Comparison of ENCODE assay signal across 14 mouse cellular contexts in genomic region chr12:101889351-101889750, GRCm38 (mm10). TPM values are rescaled to one million over a fixed set of nuclear protein-coding genes. Genes with fewer than 3 reads are reported as not detected.
DNase-seq lines count a peak whose midpoint lies in the region; ATAC-seq and TF ChIP-seq lines count a peak whose summit lies in the region.
"Had no signal": no experiment of that assay in that cellular context is flagged by ENCODE, and none has a peak within 500 bp of the region (broad histone marks: within the 10 kb centered on the region; RNA-seq: fewer than 3 reads in every experiment).

No protein-coding gene starts in this region.

- no peak for ATAC-seq in kidney, embryonic 15.5 days (replicated peaks; ENCODE audit: low FRiP score)
- peak; percentile 47; the same call in 1 of the 2 replicates for ATAC-seq in intestine, embryonic 14.5 days (replicated peaks; ENCODE audit: low FRiP score, low TSS enrichment, low read depth)
- ATAC-seq in intestine, embryonic 15.5 days, result peak; percentile 89
- no peak for ATAC-seq in hindbrain, embryonic 13.5 days (ENCODE audit: low FRiP score)
- ATAC-seq: hindbrain, embryonic 16.5 days; midbrain, embryonic 16.5 days had no signal

- H3K4me2 ChIP-seq in kidney, embryonic 15.5 days, result no peak overlapping the region
- H3K4me2 ChIP-seq in intestine, embryonic 14.5 days (ENCODE audit: low read length), result no peak overlapping the region
- no peak overlapping the region for H3K4me2 ChIP-seq in intestine, embryonic 15.5 days (replicated peaks)
- H3K4me2 ChIP-seq in hindbrain, embryonic 13.5 days, result no peak overlapping the region

- 91% methylated on average over 3 of the region's 3 CpGs for WGBS in kidney, embryonic 15.5 days
- 94% methylated on average over 3 of the region's 3 CpGs for WGBS in intestine, embryonic 14.5 days
- WGBS in intestine, embryonic 15.5 days, result 89% methylated on average over 3 of the region's 3 CpGs
- 37% methylated on average over 3 of the region's 3 CpGs for WGBS in small intestine, adult 2 months
- 97% methylated on average over 3 of the region's 3 CpGs for WGBS in hindbrain, embryonic 13.5 days

- H3K36me3 ChIP-seq in kidney, embryonic 15.5 days, result peaks cover 82% of the 10 kb centered on the region
- peaks cover 79% of the 10 kb centered on the region for H3K36me3 ChIP-seq in intestine, embryonic 14.5 days (ENCODE audit: control insufficient read depth, insufficient read depth, low read length)
- peaks cover 27% of the 10 kb centered on the region for H3K36me3 ChIP-seq in intestine, embryonic 15.5 days
- peaks cover 56% of the 10 kb centered on the region for H3K36me3 ChIP-seq in small intestine, adult 2 months (ENCODE audit: control insufficient read depth, insufficient read depth, low read length)
- peaks cover 68% of the 10 kb centered on the region for H3K36me3 ChIP-seq in hindbrain, embryonic 13.5 days

- H3K9ac ChIP-seq in kidney, embryonic 15.5 days, result no peak overlapping the region
- no peak overlapping the region for H3K9ac ChIP-seq in intestine, embryonic 14.5 days (ENCODE audit: low read length)
- H3K9ac ChIP-seq in intestine, embryonic 15.5 days, result no peak overlapping the region
- H3K9ac ChIP-seq in hindbrain, embryonic 13.5 days, result no peak overlapping the region

- TF ChIP-seq POLR2A in small intestine, adult 2 months (IDR thresholded peaks at IDR 0.05; ENCODE audit: low read depth, low read length), result no peak

- no peak overlapping the region for H3K4me3 ChIP-seq in kidney, embryonic 15.5 days (replicated peaks)
- H3K4me3 ChIP-seq in intestine, embryonic 14.5 days (ENCODE audit: low read depth, low read length), result no peak overlapping the region
- H3K4me3 ChIP-seq in intestine, embryonic 15.5 days (replicated peaks), result no peak overlapping the region
- no peak overlapping the region for H3K4me3 ChIP-seq in small intestine, adult 2 months (ENCODE audit: low read depth, low read length)
- no peak overlapping the region for H3K4me3 ChIP-seq in hindbrain, embryonic 13.5 days
- H3K4me3 ChIP-seq: forebrain, embryonic 10.5 days had no signal

- H3K4me1 ChIP-seq in kidney, embryonic 15.5 days, result no peaks in the 10 kb centered on the region
- no peaks in the 10 kb centered on the region for H3K4me1 ChIP-seq in intestine, embryonic 14.5 days (replicated peaks; ENCODE audit: control insufficient read depth, insufficient read depth, low read length)
- no peaks in the 10 kb centered on the region for H3K4me1 ChIP-seq in intestine, embryonic 15.5 days (replicated peaks)
- H3K4me1 ChIP-seq in small intestine, adult 2 months (ENCODE audit: control insufficient read depth, insufficient read depth, insufficient read length, low read length), result no peaks in the 10 kb centered on the region
- no peaks in the 10 kb centered on the region for H3K4me1 ChIP-seq in hindbrain, embryonic 13.5 days (replicated peaks)
- H3K4me1 ChIP-seq: forebrain, embryonic 10.5 days had no signal

- no peak overlapping the region for H3K27ac ChIP-seq in kidney, embryonic 15.5 days
- no peak overlapping the region for H3K27ac ChIP-seq in intestine, embryonic 14.5 days (ENCODE audit: low read depth)
- H3K27ac ChIP-seq in intestine, embryonic 15.5 days, result no peak overlapping the region
- H3K27ac ChIP-seq in small intestine, adult 2 months (ENCODE audit: insufficient read depth, low read depth, low read length), result peak overlapping the region; percentile 49; the same call in 1 of the 2 replicates
- H3K27ac ChIP-seq in hindbrain, embryonic 13.5 days, result no peak overlapping the region
- H3K27ac ChIP-seq: forebrain, embryonic 10.5 days had no signal

- H3K27me3 ChIP-seq in kidney, embryonic 15.5 days, result no peaks in the 10 kb centered on the region
- H3K27me3 ChIP-seq in intestine, embryonic 14.5 days (replicated peaks; ENCODE audit: control insufficient read depth, insufficient read depth, low read length), result no peaks in the 10 kb centered on the region
- no peaks in the 10 kb centered on the region for H3K27me3 ChIP-seq in intestine, embryonic 15.5 days (replicated peaks)
- no peaks in the 10 kb centered on the region for H3K27me3 ChIP-seq in small intestine, adult 2 months (ENCODE audit: control insufficient read depth, insufficient read depth, low read length)
- no peaks in the 10 kb centered on the region for H3K27me3 ChIP-seq in hindbrain, embryonic 13.5 days

- no peaks in the 10 kb centered on the region for H3K9me3 ChIP-seq in kidney, embryonic 15.5 days (replicated peaks)
- no peaks in the 10 kb centered on the region for H3K9me3 ChIP-seq in intestine, embryonic 14.5 days (ENCODE audit: control insufficient read depth, low read length)
- H3K9me3 ChIP-seq in intestine, embryonic 15.5 days, result no peaks in the 10 kb centered on the region
- no peaks in the 10 kb centered on the region for H3K9me3 ChIP-seq in hindbrain, embryonic 13.5 days
- H3K9me3 ChIP-seq: forebrain, embryonic 10.5 days had no signal

- TF ChIP-seq CTCF in small intestine, adult 2 months (IDR thresholded peaks at IDR 0.05; ENCODE audit: extremely low read depth, insufficient read length, insufficient replicate concordance, low read depth, low read length), result no peak

- peak; percentile 51 for DNase-seq in kidney, adult 9 months
- no peak for DNase-seq in intestine, embryonic 14.5 days (ENCODE audit: low spot score)
- DNase-seq in layer of hippocampus, adult 11-12 months (ENCODE audit: low spot score), result no peak
- DNase-seq: cerebellum, adult 8-10 months; gastrocnemius, postnatal 10 days; heart, postnatal 14 days; left cerebral cortex, postnatal 4 days had no signal

RNA-seq across cellular contexts. Expression of gene Trip11, which starts 23.7 kb away (rescaled TPM):
- 22.6 and 26.7 TPM in 2 replicates for polyA plus RNA-seq in kidney, embryonic 15.5 days (2015; fragmentation: Nextera tagmentation; extraction: Ambion mirVana)
- 25.9 and 26.8 TPM in 2 replicates for polyA plus RNA-seq in intestine, embryonic 14.5 days (2014; fragmentation: Nextera tagmentation; extraction: Ambion mirVana)
- 29.5 and 31.2 TPM in 2 replicates for polyA plus RNA-seq in intestine, embryonic 15.5 days (2015; fragmentation: Nextera tagmentation; extraction: Ambion mirVana)
- 2.1 and 2.3 TPM in 2 replicates for polyA plus RNA-seq in small intestine, adult 2 months (2012; rRNA removed)
- 25.3 and 27.2 TPM in 2 replicates for polyA plus RNA-seq in hindbrain, embryonic 13.5 days (2015; fragmentation: Nextera tagmentation; extraction: Ambion mirVana)

Comparison
In these comparisons a context has a peak if more than half of its experiments do, and no peak if none do; other contexts are left out.
1. ATAC-seq: peak in intestine, embryonic 14.5 days (single experiment) and intestine, embryonic 15.5 days (single experiment); none in kidney, embryonic 15.5 days (single experiment) and hindbrain, embryonic 13.5 days (single experiment).